Mouse (Mus musculus) liver (tissue): ENCODE data around the gene Ddx54.
A peak's percentile ranks its signal among the peaks of the same experiment; 100 is the strongest.

Experiments used
- DNase-seq: peaks from one replicate; pipeline ENCODE4 v3.0.0-alpha.2; 2020; ENCODE audit warnings: mixed read lengths

The Ddx54 gene

DNA sequence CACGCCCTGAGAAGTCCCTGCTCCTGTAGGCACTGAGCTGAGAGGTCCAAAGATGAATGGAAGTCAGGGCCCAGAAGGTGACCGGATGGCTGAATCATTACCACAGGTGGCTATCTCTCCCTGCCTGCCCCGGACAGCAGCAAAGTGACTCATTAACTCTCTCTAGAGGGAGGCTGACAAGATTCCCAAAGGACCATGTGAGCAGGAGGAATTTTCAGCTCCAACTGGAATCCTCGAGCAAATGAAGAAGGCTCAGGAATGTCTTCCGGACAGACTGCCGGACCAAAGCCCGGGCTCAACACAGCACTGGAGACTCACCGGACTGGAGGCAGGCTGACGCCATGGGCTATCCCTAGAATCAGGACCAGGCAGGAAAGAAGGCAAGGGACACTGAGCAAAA is 30.5 kb upstream of the Ddx54 start:
- DNase-seq = no peak

DNA sequence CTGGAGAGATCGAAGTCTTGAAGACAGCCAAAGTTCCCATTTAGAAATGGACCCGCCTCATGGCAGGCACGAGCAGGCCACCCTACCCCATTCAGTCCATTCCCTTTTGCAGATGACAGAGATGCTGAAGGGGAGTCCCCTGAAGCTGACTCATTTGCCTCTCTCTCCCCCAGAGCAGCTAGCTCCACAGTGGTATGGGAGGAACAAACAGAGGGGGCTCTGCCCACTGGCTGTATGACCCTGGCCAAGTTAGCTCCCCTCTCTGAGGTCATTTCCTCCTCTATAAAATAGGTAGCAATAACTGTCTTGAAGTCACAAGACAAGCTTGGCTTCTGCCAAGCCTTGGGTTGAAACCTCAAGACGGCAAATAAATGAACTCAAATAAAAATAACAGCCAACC is 29.0 kb upstream of the Ddx54 start:
- no peak for DNase-seq

DNA sequence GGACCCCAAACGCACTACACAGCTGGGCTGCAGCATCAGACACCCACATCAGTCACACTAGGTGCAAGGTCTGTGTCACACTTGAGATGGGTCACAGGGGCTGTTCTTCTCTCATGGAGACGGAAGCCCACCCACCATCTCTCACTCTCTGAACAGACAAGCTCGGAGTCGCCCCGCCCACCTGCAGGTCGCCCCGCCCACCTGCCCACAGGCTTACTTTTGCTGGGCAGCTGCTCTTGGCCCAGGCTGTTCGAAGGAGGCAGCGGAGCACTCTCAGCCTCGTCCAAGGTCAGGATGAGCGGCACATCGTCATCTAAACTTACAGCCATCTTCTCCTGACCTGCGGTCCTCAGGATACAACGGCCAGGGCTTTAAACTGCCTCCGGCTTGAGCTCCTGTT is 27.6 kb upstream of the Ddx54 start:
- peak; percentile 73 for DNase-seq

DNA sequence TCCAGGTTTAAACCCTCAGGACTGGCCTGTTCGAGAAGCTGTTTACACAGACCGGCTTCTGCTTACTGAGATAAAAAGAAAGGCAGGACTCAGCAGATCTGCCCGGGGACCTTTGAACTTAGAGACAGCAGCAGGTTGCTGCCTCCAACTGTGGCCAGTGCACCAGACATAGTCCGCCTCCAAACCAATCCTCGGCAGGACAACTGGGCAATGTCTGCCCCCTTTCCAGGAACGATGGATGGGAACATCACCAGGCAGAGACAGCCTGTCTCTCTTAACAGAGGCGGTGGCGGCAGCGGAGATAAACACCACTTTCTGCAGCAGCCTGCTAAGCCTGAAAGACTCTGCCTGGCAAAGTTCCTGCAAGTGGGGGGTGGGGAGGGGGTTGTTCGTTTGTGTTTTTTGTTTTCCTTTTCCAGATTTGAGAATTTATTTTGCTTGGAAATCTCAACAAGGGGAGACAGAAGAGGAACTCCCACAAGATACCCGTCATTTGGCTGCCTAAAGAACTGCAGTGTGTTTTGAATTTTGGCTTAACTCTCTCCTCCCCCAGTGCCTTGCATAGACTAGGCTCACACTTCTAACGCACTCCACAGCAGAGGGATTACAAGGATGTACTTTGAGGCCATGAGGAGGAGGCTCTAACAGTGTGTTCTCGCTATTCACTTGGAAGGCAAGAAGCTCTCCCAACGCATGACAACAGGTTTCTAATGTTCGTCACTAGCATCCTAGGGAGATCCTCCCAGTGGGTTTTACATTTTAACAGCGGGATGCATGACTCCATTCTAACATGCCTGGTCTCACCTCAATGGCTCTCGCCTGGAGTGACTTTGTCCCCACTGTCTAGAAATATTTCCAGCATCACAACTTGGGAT is 25.6 kb upstream of the Ddx54 start:
- peak; percentile 77 for DNase-seq

DNA sequence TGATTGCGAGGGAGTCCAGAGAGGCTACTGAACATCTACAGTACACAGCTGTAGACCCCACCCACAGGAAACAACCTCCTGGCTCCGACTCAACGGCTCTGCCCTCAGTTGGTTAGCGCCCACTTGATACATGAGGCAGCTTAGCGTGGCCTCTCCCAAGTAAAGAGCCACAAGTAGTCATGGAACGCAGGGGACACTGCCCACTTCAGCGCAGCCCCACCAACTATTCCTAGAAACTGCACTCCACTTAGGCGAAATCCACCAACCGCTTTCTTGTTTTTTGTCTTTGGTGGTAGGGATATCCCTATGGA is 25.0 kb upstream of the Ddx54 start:
- DNase-seq = peak; percentile 82

DNA sequence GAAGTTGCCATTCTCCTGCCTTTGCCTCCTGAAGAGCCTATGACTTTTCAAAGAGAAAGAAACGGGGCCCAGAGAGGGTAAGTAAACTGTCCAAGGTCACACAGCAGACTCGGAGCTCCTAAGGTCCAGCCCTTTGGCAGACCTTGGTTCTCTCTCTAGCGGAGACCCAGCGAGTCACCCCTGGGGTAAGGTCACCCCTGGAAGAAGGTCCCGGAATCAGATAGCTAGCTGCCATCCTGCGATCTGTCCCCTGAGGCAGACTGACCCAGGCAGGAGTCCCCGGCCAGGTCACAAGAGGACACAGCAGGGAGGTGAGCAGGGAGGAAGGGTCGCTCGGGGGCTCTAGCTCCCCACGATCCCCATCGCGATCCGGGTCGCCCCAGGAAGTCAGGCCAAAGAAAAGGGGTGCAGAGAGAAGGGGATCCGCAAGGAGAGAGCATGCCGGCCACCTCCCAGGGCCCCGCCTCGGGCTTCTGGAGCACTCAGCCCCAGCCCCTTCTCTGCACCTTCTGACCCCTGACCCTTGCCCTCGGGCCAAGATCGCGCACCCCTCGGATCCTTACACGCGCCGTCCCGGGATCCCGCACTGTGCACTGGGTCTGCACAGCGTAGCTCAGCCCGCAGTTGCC is 24.5 kb upstream of the Ddx54 start:
- peak; percentile 35 for DNase-seq

DNA sequence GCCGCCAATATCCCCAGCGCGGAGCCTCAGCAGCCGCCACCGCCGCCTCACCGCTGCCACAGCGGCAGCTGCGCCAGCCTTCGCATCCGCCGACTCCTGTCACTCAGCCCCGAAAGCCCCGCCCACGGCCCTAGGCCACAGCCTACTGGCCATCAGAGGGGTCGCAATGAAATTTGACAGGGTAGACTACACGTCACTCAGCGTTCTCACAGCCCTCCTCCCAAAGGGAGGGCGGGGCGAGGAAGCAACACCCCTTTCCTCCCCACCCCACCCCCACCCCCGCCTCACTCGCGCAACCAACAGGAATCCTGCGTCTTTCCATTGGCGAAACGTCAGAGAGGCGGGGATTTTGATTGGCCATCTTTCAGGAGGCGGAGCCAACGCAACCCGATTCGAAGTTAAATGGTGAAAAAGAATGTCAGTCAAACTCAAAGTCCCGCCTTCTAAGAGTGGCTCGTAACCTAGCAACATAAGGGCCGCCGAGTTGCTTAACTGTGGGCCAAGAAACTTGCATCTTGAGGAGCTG is 23.9 kb upstream of the Ddx54 start, which contains the start of the genes Tpcn1 and Iqcd:
Tpcn1 (minus strand) TSS at position 105 of the 526 bp plus-strand sequence.
Iqcd (plus strand) TSS at position 448 of the 526 bp plus-strand sequence.
- peak; percentile 100 for DNase-seq

DNA sequence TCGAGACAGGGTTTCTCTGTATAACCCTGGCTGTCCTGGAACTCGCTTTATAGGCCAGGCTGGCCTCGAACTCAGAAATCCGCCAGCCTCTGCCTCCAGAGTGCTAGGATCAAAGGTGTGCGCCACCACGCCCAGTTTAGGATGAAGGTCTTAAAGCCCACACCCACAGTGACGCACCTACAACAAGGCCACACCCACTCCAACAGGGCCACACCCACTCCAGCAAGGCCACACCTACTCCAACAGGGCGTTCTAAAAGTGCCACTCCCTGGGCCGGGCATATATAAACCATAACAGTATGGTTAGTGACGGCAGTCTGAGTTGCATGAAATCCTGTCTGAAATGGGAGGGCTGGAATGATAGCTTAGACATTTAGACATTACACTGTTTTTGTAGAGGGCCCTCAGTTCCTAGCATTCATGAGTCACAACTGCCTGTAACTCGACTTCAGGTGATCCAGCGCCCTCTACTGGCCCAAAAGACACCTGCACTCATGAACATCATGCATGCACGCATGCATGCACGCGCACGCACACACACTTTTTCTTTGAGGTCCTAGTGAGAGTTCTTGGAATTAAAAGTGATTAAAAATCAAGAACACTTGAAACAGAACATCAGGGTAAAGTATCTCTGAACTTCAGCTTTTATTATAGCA is 22.1 kb upstream of the Ddx54 start:
- DNase-seq = peak; percentile 72

DNA sequence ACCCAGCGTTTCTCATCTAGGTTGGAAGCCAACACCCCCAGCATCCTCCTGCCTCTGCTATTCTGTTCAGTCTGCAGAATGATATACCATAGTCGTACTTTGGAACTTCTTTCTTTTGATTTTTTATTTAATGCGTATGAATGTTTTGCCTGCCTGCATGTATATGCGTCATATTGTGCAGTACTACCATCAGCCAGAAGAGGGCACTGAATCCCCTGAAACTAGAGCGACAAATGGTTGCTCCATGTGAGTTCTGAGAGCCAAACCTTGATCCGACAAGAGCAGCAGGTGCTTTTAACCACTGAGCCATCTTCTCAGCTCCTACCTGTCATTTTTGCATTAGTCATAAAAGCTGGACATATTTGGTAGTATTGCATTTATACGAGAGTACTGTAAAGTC is 20.4 kb upstream of the Ddx54 start:
- peak; percentile 52 for DNase-seq

DNA sequence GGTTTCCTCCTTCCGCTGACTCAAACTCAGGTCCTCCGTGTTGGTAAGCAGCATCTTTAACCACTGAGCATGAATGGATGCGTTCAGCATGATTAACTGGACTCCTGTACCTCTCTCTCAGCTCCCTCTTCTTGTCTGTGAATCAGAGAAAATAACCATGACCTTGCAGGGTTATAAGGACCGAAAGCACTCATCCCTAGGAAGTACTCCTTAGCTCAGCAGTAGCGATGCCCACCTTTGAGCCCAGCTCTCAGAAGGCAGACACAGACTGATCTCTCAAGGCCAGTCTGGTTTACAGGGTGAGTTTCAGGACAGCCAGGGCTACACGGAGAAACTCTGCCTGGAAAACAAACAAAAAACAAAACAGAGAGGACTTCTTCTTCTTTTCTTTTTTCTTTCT is 18.1 kb upstream of the Ddx54 start:
- DNase-seq = no peak

DNA sequence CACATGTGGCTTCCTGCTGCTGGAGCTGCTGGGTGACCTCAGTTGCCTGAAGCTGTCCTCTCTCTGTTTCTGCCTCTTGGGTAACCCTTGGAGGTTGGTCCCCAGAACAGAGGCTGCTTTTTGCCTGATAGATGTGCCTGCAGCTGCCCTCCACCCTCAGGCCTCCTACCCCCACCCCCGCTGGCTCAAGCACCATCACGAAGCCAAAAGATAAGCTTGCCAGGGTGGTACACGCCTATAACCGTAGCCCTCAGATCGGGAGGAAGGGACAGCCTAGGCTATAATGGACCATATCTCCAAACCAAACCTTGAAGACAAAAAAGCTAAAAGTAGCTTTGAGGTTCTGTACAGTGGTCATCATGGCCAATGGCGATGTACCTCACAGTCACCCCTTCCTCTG is 12.9 kb upstream of the Ddx54 start:
- DNase-seq = peak; percentile 87

DNA sequence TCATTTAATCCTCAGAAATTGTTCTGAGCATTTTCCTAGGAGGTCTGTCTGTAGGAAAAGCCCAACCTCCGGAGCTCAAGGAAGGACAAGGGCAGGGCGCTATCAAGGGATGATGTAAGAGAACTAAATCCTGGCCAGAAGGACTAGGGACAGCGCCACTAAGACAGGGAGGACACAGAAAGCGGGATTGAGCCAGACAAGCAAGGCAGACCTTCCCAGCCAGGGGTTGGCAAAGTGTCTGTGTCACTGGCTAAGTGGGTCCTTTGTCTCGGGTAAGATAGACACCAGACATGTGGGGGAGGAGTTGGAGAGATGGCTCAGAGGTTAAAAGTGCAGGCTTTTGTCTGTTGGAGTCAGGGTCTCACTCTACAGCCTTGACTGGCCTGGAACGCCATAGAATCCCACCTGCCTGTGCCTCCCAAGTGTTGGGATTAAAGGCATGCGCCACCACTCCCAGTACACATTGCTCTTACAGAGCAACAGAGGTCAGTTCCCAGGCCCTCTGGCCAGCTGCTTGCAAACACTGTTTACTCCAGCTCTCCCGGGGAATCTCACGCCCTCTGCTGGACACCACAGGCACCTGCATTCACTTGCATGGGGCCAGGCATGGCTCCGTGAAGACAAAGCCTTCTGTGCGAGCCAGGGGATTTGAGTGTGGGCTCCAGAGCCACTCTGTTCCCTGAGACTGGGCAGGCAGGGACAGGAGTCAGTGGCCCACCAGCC is 11.4 kb upstream of the Ddx54 start:
- DNase-seq = peak; percentile 75

DNA sequence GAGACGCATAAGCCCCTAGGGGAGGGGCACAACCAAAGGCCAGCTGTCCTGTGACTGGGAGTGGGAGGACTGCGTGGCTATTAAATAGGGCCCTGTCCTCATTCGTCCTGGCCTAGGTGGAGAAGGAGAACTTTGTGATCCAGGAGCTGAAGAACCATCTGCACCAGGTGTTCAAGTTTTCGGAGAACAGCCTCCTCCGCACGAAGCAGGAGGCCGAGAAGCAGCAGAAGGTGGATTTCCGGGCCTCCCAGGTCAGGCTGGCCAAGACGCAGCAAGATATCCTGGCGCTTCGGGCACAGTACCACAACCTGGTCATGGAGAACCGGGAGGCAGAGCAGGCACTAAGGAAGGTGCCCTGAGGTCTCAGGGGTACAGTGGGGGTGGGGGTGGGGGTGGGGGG is 10.3 kb upstream of the Ddx54 start:
- DNase-seq = no peak

DNA sequence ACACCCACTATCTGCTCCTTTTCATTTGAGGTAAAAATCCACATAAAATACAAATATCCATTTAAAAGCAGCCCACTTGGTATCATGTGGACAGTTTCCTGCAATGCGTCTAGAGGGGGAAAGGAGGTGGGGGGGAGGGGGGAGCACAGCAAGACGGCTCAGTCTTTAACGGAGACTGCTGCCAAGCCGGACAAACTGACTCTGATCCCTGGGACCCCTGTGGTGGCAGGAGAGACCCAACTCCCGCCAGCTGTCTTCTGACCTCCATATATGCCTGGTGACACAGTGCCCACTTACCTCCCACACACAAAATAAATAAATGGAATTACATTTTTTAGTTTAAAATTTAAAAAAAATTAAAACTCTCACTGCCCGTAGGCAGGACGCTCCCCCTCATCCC is 9.0 kb upstream of the Ddx54 start:
- no peak for DNase-seq

DNA sequence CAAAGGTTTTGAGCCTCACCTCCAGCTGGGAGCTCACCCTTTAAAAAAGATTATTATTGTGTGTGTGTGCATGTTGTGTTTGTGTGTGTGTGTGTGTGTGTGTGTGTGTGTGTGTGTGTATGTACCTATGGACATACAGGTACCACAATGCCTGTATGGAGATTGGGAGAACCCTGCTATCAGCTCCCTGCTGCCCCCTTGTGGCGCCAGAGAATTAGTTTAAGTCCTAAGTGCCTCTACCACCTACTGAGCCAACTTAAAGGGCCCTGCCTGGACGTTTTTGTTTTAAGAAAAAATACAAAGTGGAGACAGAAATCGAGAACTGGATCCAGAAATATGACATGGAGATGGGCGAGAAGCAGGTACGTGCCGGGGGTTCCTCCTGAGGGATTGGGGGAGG is 7.7 kb upstream of the Ddx54 start:
- peak; percentile 91 for DNase-seq

DNA sequence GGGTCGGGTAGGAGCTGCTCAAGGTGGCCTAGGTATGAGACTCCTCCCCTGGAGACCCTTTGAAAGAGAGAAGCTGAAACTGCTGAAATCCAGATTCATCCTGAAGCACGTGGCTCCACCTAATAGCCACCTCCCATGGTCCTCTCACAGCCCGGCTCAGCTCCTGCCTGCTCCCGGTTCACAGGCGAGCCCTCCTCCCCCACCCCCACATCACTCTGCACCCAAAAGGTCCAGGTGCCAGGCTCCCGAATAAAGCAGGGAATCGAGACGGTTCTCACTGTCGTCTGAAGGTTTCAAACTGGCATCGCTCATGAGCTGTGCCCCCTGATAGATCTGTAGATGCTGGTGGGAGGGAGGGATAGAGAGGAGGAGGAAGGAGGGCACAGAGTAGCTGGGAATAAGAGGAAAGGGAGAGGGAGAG is 7.3 kb upstream of the Ddx54 start:
- no peak for DNase-seq

DNA sequence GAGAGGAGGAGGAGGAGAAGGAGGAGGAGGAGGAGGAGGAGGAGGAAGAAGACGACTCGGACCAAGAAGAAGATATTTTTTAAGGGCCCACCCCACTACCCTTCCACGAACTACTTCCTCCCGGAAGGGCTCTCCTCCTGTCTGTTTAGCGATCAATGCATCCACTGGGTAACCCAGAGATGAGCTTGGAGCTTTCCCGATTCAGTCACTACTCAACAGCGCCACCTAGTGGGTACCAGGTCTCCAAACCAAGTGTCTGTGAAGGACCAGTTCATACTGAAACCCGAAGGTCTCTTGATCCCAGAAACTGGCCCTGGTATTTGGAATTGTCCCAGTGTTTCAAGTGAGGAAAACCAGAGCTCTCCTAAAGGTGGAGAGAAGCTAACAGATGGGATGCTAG is 6.9 kb upstream of the Ddx54 start:
- DNase-seq = peak; percentile 93

DNA sequence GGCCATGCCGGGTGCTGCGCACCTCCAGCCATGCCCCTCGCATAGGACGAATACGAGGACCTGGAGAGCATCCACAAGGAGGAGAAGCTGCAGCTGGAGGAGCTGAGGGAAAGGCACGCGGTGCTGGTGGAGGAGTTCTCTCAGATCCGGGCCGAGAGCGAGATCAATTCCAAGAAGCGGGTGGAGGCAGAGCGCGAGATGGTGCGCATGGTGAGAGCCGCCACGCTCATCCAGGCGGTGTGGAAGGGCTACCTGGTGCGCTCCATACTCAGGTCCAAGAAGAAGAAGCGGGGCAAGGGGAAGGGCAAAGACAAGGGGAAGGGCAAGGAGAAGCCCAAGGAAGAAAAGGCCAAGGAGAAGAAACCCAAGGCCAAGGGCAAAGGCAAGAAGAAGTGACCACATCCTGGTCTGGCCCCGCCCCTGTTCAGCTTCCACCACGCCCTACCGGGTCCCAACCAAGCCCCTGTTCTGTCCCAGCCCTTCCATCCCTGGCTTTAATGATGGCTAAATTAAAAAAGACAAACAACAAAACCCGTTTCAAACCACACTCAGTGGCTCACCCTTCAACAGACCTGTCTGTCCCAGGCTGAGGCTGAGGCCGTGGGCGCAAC is 5.8 kb upstream of the Ddx54 start:
- DNase-seq = no peak

DNA sequence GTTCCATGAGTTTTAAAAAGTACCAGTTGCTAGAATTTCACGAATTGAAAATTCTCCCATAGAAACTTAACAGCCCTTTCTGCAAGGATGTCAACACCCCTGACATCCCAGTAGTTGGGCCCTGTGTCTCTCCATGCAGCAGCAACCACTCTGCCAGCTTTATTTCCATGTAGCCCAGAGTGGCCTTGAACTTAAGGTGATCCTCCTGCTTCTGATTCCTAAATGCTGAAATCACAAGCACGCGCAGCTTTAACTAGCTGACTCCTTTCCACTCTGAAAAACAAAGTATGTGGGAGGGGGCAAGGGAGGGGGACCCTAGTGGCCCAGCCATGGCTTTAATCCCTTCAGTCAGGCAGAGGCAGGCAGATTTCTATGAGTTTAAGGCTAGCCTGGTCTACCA is 5.2 kb upstream of the Ddx54 start:
- DNase-seq = no peak

DNA sequence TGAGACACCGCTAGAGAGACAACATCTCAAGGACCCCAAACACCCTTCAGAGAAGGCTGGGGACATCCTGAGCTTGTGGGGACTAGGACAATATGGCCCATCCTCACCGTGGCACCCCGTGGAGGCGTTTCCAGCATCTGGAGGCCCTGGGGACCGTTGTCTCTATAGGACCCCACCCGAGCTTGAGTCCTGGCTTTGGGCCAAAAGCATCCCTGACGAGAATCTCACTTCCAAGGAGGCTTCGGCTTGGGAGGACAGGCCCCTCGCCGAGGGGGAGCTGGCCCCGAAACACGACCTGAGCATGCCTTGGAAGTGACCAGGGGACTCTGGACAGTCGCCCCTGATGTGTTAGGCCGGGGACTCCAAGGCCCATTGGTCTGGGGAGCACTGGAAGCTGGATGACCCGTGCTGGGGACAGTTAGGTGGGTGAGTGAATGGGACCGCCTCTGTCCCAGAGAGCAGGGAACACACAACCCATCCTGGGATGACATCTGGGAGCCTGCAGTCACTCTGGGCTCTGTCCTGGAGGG is 3.2 kb upstream of the Ddx54 start:
- no peak for DNase-seq

DNA sequence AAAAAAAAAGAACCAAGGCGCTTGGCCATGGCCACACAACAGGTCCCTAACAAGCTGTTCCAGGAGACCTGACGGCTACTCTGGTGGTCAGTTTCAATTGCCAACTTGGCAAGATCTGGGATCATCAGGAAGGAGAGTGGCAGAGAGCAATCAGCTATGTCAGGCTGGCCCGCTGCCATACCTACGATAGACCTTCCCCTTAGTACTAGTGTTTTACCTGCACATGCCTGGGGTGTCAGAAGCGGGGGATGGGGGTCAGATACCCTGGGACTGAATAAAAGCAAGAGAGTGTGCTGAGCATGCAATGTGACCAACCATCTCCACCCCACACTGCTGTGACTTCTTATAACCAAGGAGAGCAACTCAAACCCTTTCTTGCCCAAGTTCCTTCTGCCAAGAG is 1.6 kb upstream of the Ddx54 start:
- no peak for DNase-seq

DNA sequence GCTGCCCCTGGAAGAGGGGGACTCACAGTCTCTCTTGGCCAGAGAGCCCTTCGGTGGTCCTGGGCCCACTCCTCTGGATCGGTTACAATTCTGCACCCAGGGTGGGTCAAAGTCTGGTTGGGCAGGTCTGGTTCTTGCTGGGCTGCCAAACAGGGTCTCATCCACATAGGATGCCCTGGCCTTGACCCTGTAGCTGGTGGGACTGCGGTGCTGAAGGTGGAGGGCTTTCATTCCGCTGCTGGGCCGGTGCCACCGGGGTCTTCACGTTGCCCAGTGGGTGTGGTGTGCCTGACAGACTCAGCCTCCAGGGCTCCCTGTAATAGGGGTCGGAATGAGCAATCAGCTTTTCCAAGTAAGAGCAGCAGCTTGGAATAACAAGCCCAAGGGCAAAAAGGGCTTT is 1.1 kb upstream of the Ddx54 start:
- DNase-seq = no peak
